Mouse (Mus musculus): ENCODE measurements at regions not wholly inside any gene's neighbourhood (a gene's known extent, or its start where the extent isn't known, plus 50 kb on each side); places are given as distances from the start of the nearest gene placed in this dataset.

DNA sequence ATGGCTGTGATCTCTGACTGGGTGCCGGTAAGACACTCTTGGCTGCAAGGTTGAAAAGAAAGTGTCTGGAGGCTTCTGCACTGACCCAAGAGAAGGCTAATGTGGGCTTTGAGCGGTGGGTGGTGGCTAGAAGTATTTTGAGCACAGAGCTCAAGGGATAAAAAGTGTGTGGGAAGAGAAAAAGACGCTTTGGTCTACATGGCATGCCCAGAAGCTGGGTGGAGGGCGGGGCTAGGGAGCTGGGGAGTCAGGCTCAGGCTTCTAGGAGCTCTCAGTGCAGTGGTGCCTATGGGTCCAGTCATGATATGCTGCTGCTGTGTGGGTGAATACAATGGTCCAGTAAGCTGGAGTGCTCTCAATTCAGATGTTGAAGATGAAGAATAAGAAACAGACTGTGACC lies 152.1 kb downstream of the Efnb1 start:
- Histone ChIP-seq H3K27ac (ENCODE audit: low read length) (no peak overlapping the region), H3K27me3 (ENCODE audit: control insufficient read depth, insufficient read depth, low read depth, low read length) (no peaks in the 10 kb centered on the region), H3K9me3 (ENCODE audit: control insufficient read depth, low read length) (no peaks in the 10 kb centered on the region), H3K4me3 (ENCODE audit: low read length) (no peak overlapping the region), H3K4me2 (ENCODE audit: low read depth, low read length) (no peak overlapping the region), H3K9ac (ENCODE audit: low read length) (no peak overlapping the region), H3K36me3 (ENCODE audit: control insufficient read depth, insufficient read depth, low read length) (no peaks in the 10 kb centered on the region), H3K4me1 (replicated peaks; ENCODE audit: control insufficient read depth, insufficient read depth, low read length) (peaks cover 28% of the 10 kb centered on the region)
- 78% methylated on average over 4 of the region's 4 CpGs for WGBS
- no peak for ATAC-seq (ENCODE audit: low read depth)

DNA sequence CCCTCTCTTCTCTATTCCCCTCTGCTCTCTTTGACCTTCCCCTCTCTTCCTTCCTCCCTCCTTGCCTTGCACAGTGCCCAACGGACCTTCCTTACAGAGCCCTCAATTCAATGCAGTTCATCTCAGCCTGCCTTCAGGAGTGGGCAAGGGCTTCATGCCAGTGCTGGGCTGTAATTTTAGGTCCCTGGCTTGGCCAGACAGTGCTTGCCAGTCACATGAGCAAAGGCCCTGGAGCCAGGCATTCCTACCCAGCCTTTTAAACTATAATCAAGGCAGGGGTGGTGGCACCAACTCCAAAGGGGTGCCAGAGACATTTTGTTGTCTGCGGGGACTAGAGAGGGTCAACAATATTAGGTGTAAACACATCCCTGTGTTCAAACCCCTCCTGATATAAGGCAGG lies 150.9 kb downstream of the Efnb1 start:
- no peak for ATAC-seq (ENCODE audit: low read depth)
- WGBS: 60% methylated on average over 2 of the region's 2 CpGs
- no peak overlapping the region for H3K9ac ChIP-seq (ENCODE audit: low read length)
- no peak overlapping the region for H3K4me2 ChIP-seq (ENCODE audit: low read depth, low read length)
- no peaks in the 10 kb centered on the region for H3K27me3 ChIP-seq (ENCODE audit: control insufficient read depth, insufficient read depth, low read depth, low read length)
- H3K9me3 ChIP-seq (ENCODE audit: control insufficient read depth, low read length): no peaks in the 10 kb centered on the region
- 0 out of 2 replicates have a peak overlapping the region, but pooled peaks have one; percentile 78 for H3K27ac ChIP-seq (ENCODE audit: low read length)
- peaks cover 23% of the 10 kb centered on the region for H3K4me1 ChIP-seq (replicated peaks; ENCODE audit: control insufficient read depth, insufficient read depth, low read length)
- H3K4me3 ChIP-seq (ENCODE audit: low read length): no peak overlapping the region
- no peaks in the 10 kb centered on the region for H3K36me3 ChIP-seq (ENCODE audit: control insufficient read depth, insufficient read depth, low read length)

GRCm38 (mm10) chrX:99285611-99286010 lies 149.7 kb downstream of the Efnb1 start:
- 10% methylated on average over 9 of the region's 9 CpGs for WGBS
- H3K36me3 ChIP-seq (ENCODE audit: control insufficient read depth, insufficient read depth, low read length): no peaks in the 10 kb centered on the region
- H3K27me3 ChIP-seq (ENCODE audit: control insufficient read depth, insufficient read depth, low read depth, low read length): no peaks in the 10 kb centered on the region
- H3K4me1 ChIP-seq (replicated peaks; ENCODE audit: control insufficient read depth, insufficient read depth, low read length): peaks cover 15% of the 10 kb centered on the region
- H3K4me2 ChIP-seq (ENCODE audit: low read depth, low read length): no peak overlapping the region
- H3K4me3 ChIP-seq (ENCODE audit: low read length): no peak overlapping the region
- peak overlapping the region; percentile 78 for H3K27ac ChIP-seq (ENCODE audit: low read length)
- no peak overlapping the region; the same call in 1 of the 2 replicates for H3K9ac ChIP-seq (ENCODE audit: low read length)
- ATAC-seq (ENCODE audit: low read depth): peak; percentile 94
- H3K9me3 ChIP-seq (ENCODE audit: control insufficient read depth, low read length): no peaks in the 10 kb centered on the region

DNA sequence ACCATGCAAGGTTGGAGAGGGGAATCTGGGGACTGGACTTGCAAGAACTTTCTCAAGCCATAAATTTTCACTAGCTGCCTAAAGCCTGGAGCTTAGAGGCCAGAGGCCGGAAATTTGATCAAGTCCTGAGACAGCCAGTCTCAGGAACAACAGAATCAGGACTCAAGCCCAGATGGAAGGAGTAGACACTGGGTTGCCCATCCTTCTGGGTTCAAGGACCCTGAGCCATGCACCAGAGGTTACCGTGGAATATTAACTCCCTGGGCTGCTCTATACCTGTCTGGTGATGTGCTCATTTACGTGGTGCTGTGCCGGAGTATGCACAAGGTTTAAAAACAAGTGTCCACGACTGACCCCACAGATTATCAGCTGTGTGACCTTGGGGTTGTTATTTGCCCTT lies 145.1 kb downstream of the Efnb1 start:
- no peaks in the 10 kb centered on the region for H3K36me3 ChIP-seq (ENCODE audit: control insufficient read depth, insufficient read depth, low read length)
- H3K4me3 ChIP-seq (ENCODE audit: low read length): no peak overlapping the region
- WGBS: 63% methylated on average over 5 of the region's 5 CpGs
- no peaks in the 10 kb centered on the region for H3K27me3 ChIP-seq (ENCODE audit: control insufficient read depth, insufficient read depth, low read depth, low read length)
- H3K9ac ChIP-seq (ENCODE audit: low read length): no peak overlapping the region
- H3K4me1 ChIP-seq (replicated peaks; ENCODE audit: control insufficient read depth, insufficient read depth, low read length): peaks cover 9% of the 10 kb centered on the region
- no peaks in the 10 kb centered on the region for H3K9me3 ChIP-seq (ENCODE audit: control insufficient read depth, low read length)
- no peak for ATAC-seq (ENCODE audit: low read depth)
- no peak overlapping the region for H3K4me2 ChIP-seq (ENCODE audit: low read depth, low read length)
- no peak overlapping the region for H3K27ac ChIP-seq (ENCODE audit: low read length)

GRCm38 (mm10) chrX:99280543-99280942 lies 144.6 kb downstream of the Efnb1 start:
- 56% methylated on average over 5 of the region's 5 CpGs for WGBS
- no peaks in the 10 kb centered on the region for H3K9me3 ChIP-seq (ENCODE audit: control insufficient read depth, low read length)
- H3K9ac ChIP-seq (ENCODE audit: low read length): no peak overlapping the region
- H3K4me2 ChIP-seq (ENCODE audit: low read depth, low read length): no peak overlapping the region
- no peaks in the 10 kb centered on the region for H3K27me3 ChIP-seq (ENCODE audit: control insufficient read depth, insufficient read depth, low read depth, low read length)
- no peaks in the 10 kb centered on the region for H3K36me3 ChIP-seq (ENCODE audit: control insufficient read depth, insufficient read depth, low read length)
- ATAC-seq (ENCODE audit: low read depth): no peak
- H3K4me1 ChIP-seq (replicated peaks; ENCODE audit: control insufficient read depth, insufficient read depth, low read length): peaks cover 5% of the 10 kb centered on the region; the same call in 1 of the 2 replicates
- no peak overlapping the region for H3K4me3 ChIP-seq (ENCODE audit: low read length)
- H3K27ac ChIP-seq (ENCODE audit: low read length): no peak overlapping the region

DNA sequence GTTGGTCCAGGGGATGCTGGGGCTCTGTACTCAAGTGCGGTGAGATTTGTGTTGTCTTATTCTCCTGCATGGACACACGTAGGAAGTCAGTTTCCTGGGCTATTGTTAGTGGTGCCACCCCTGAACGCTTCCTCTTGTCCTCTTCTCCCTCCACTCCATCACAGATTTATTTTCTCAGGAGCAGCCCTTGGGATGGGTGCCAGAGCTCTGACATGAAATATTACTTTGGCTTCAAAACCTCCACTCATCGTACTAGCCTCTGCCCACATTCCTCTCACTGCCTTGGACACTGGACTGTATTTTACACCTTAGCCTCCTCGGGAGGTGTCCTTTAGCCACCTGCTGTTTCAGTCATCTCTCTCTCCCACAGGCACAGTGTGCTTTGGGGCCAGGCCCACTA lies 139.6 kb downstream of the Efnb1 start:
- no peaks in the 10 kb centered on the region for H3K27me3 ChIP-seq (ENCODE audit: control insufficient read depth, insufficient read depth, low read depth, low read length)
- 50% methylated on average over 5 of the region's 5 CpGs for WGBS
- H3K4me1 ChIP-seq (replicated peaks; ENCODE audit: control insufficient read depth, insufficient read depth, low read length): no peaks in the 10 kb centered on the region
- no peaks in the 10 kb centered on the region for H3K36me3 ChIP-seq (ENCODE audit: control insufficient read depth, insufficient read depth, low read length)
- H3K9ac ChIP-seq (ENCODE audit: low read length): no peak overlapping the region
- no peaks in the 10 kb centered on the region for H3K9me3 ChIP-seq (ENCODE audit: control insufficient read depth, low read length)
- H3K27ac ChIP-seq (ENCODE audit: low read length): no peak overlapping the region
- H3K4me2 ChIP-seq (ENCODE audit: low read depth, low read length): no peak overlapping the region
- H3K4me3 ChIP-seq (ENCODE audit: low read length): no peak overlapping the region
- ATAC-seq (ENCODE audit: low read depth): no peak

GRCm38 (mm10) chrX:99271908-99272307 lies 136.0 kb downstream of the Efnb1 start:
- WGBS: 54% methylated on average over 3 of the region's 3 CpGs
- no peak overlapping the region for H3K9ac ChIP-seq (ENCODE audit: low read length)
- ATAC-seq (ENCODE audit: low read depth): no peak

GRCm38 (mm10) chrX:99249038-99249607 lies 113.2 kb downstream of the Efnb1 start:
- H3K27me3 ChIP-seq (ENCODE audit: control insufficient read depth, insufficient read depth, low read depth, low read length): peaks cover 5% of the 10 kb centered on the region
- H3K9me3 ChIP-seq (ENCODE audit: control insufficient read depth, low read length): no peaks in the 10 kb centered on the region
- WGBS: 79% methylated on average over 5 of the region's 5 CpGs
- no peaks in the 10 kb centered on the region for H3K36me3 ChIP-seq (ENCODE audit: control insufficient read depth, insufficient read depth, low read length)
- no peak overlapping the region for H3K27ac ChIP-seq (ENCODE audit: low read length)
- H3K4me2 ChIP-seq (ENCODE audit: low read depth, low read length): no peak overlapping the region
- no peak overlapping the region for H3K9ac ChIP-seq (ENCODE audit: low read length)
- H3K4me1 ChIP-seq (replicated peaks; ENCODE audit: control insufficient read depth, insufficient read depth, low read length): no peaks in the 10 kb centered on the region
- no peak for ATAC-seq (ENCODE audit: low read depth)
- no peak overlapping the region for H3K4me3 ChIP-seq (ENCODE audit: low read length)

More at GRCm38 (mm10) chrX:99271908-99272307, 136.0 kb downstream of the Efnb1 start:
- Histone ChIP-seq H3K4me2 (ENCODE audit: low read depth, low read length) (no peak overlapping the region), H3K4me1 (replicated peaks; ENCODE audit: control insufficient read depth, insufficient read depth, low read length) (no peaks in the 10 kb centered on the region), H3K27me3 (ENCODE audit: control insufficient read depth, insufficient read depth, low read depth, low read length) (no peaks in the 10 kb centered on the region), H3K4me3 (ENCODE audit: low read length) (no peak overlapping the region), H3K36me3 (ENCODE audit: control insufficient read depth, insufficient read depth, low read length) (no peaks in the 10 kb centered on the region), H3K9me3 (ENCODE audit: control insufficient read depth, low read length) (no peaks in the 10 kb centered on the region), H3K27ac (ENCODE audit: low read length) (no peak overlapping the region)

- WGBS: 80% methylated on average over 5 of the region's 5 CpGs
- no peak overlapping the region for H3K9ac ChIP-seq (ENCODE audit: low read length)
- no peak for ATAC-seq (ENCODE audit: low read depth)
Observed at GRCm38 (mm10) chrX:99248181-99248580, 112.3 kb downstream of the Efnb1 start.

GRCm38 (mm10) chrX:99246704-99247103 lies 110.8 kb downstream of the Efnb1 start:
- no peak overlapping the region for H3K27ac ChIP-seq (ENCODE audit: low read length)
- H3K9me3 ChIP-seq (ENCODE audit: control insufficient read depth, low read length): no peaks in the 10 kb centered on the region
- H3K27me3 ChIP-seq (ENCODE audit: control insufficient read depth, insufficient read depth, low read depth, low read length): peaks cover 9% of the 10 kb centered on the region
- ATAC-seq (ENCODE audit: low read depth): no peak
- no peak overlapping the region for H3K4me3 ChIP-seq (ENCODE audit: low read length)
- 62% methylated on average over 2 of the region's 2 CpGs for WGBS
- H3K4me2 ChIP-seq (ENCODE audit: low read depth, low read length): no peak overlapping the region
- H3K4me1 ChIP-seq (replicated peaks; ENCODE audit: control insufficient read depth, insufficient read depth, low read length): 0 out of 2 replicates have a peak, but pooled peaks cover 3% of the 10 kb centered on the region
- H3K36me3 ChIP-seq (ENCODE audit: control insufficient read depth, insufficient read depth, low read length): no peaks in the 10 kb centered on the region
- H3K9ac ChIP-seq (ENCODE audit: low read length): no peak overlapping the region

More at GRCm38 (mm10) chrX:99248181-99248580, 112.3 kb downstream of the Efnb1 start:
- Histone ChIP-seq H3K27ac (ENCODE audit: low read length) (no peak overlapping the region), H3K4me1 (replicated peaks; ENCODE audit: control insufficient read depth, insufficient read depth, low read length) (no peaks in the 10 kb centered on the region), H3K9me3 (ENCODE audit: control insufficient read depth, low read length) (no peaks in the 10 kb centered on the region), H3K4me2 (ENCODE audit: low read depth, low read length) (no peak overlapping the region), H3K27me3 (ENCODE audit: control insufficient read depth, insufficient read depth, low read depth, low read length) (peaks cover 9% of the 10 kb centered on the region), H3K36me3 (ENCODE audit: control insufficient read depth, insufficient read depth, low read length) (no peaks in the 10 kb centered on the region), H3K4me3 (ENCODE audit: low read length) (no peak overlapping the region)
